Mouse (Mus musculus) urinary bladder, postnatal 36 days (tissue): ENCODE results near the gene Sept10.
"Not testable (repeated sequence)": the region's sequence is repeated elsewhere in the genome, so short reads cannot be mapped to it uniquely, and the experiment has no call there.

Experiments used
- DNase-seq, 2 experiments: peaks; one replicate each; pipeline ENCODE4 v3.0.0; 2022; ENCODE audit warnings: low spot score in 2 of 2, mixed read lengths in 1 of 2

The Sept10 gene

DNA sequence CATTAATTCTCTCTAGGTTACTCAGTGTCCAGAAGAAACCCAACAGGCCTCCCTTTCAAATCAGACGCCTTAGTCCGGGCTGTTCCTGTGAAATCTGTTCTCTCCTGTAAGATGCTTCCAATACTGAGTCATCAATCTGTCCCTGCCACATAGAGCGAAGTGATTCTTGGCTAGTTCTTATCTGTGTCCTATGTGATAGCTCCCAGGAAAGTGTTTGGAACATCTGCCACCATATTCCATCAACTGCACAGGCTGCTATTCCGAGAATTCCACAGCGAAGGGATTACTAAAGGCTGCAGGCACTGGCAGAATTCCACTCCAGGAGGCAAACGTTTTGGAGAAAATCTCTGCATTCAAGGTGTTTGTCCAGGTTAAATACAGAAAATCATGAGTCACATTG, 94.0 kb downstream of the Sept10 start:
- no peak for DNase-seq

DNA sequence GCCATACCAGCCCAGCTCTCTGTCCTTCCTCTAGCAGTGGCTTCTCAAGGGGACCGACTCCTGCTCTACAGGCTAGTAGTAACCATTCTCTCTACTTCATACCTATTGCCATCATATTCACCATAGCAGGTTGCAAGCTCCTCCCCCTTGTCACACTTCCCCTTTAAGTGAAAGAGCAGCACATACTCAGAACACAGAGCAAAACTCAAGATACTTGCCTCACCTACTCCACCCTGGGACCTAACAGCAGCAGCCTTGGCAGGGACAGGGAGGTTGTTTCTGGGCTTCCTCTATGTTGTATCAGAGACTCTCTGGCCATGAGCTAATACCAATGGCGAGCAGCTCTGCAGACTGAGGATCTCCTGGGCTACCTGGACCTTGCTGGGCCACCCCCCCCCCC, 96.2 kb downstream of the Sept10 start:
- no peak for DNase-seq

DNA sequence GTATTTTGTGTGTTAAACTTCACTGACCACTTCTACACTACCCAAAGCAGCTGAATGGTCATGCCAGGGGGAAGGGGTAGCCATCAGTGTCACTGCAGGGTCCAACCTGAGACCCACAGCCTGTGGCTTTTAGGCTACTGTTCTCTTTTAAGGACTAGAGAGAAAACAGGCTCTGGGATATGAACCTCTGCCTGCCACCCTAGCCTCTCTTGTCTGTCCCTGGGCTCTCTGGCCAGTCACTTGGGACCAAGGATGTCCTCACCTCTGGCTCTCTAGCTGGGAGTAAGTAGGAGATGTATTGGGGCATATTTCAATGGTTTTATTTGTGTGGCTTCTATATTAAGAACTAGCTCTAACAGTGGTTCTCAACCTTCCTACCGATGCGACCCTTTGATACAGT, 101.8 kb downstream of the Sept10 start:
- DNase-seq = no peak

DNA sequence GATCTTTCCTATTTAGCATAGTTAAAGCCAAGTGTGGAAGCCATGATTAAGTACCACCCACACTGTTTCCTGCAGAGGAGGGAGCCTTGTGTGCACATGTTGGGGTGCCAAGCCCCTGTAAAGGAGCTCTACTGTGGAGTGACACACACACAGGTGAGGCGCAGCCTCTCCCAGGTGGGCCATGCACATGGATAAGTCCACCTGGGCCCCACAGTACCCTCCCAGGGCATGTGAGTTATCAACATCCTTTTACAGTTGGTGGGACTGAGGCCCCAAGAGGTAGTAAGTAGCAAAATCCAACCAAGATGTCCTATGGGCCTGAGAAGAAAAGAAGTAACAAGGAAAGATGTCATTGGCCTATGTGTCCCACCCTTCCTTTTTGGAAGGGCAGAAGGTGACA, 102.6 kb downstream of the Sept10 start:
- DNase-seq = no peak

DNA sequence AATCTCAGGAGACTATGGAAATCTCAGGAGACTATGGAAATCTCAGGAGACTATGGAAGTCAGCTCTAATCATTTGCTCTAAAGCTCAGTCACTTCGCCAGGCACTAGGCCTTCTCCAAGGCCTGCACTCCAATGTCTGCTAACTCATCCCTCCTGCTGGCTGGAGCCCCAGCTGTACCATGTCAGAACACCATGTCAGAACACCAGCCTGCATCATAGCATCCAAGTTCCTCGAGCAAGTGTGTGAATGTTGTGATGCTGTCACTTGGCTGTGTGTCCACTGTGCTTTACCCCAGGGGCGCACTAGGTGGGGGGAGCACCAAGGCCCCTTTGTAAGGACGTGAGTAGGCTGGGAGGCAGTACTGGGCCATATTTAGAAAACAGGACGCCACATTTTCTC, 104.1 kb downstream of the Sept10 start:
- DNase-seq = no peak

DNA sequence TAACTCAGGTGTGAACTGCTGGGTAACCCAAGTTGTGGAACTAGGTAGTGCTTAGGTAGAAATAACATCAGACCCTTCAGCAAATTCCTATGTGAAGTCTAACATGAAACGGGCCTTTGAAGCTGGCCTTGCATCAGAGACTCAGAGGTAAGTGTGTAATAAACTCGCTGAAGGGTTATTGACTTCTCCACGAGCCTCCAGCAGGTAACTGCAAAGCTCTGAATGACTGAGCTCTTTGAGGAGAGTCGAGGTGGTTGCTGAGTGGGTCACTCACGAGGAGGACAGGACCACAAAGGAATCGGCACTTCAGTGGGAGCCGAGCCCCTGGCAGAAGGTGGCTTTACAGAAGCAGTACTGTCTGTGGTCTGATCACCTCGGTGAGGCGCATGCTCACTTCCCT, 105.3 kb downstream of the Sept10 start:
- no peak for DNase-seq

DNA sequence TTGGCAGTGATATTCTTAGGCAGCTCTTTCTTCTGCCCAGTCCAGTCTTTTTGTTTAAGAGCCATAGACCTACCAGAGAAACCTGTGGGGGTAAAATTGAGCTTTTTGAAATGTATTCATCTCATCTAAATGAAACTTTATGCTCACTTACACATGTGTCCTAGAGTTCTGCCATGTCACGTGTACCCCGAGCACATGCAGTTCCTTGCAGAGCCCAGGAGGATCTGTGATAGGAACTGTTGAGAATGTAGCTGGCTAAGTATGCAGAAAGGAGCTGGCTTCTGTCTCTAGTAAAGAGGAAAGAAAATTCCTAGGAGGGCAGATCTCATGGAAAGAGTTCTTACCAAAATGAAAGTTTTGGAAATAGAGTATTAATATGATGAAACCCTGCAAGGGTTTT, 106.0 kb downstream of the Sept10 start:
- no peak for DNase-seq

DNA sequence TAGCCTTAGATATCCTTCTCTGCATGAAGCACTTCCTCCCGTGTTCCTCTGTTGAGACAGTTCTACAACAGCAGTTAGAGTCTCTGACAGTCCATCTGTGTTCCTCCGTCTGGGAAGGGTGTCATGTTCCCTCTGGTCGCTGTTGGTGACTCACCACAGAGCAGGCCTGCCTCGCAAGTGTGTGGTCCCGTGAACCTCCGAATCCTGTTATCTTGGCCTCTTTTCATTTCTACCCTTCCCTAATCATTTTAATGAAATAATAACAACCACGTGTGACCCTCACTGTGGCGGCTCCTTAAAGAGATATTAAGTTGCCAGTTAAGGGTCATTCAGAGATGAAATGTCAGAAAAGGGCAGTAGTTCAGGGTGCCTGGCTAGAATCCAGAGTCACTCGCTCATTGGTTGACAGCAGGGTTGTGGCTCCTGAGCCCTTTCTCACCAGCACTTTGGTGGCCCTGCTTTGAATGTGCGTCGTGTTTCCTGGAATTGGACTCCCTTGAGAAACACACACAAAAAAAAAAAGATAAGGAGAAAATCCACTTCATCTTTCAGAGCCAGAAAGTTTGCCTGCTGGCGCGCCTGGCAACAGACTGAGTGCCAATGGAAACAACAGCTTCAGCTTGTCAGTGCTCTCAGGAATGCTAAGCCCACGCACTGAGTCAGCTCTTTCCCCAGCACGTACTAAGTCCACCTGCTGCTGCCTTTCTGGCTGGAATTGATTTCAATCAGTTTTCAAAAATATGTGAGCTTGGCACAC, 106.9 kb downstream of the Sept10 start:
- DNase-seq = peak in 1 of 2 experiments; percentile 14

DNA sequence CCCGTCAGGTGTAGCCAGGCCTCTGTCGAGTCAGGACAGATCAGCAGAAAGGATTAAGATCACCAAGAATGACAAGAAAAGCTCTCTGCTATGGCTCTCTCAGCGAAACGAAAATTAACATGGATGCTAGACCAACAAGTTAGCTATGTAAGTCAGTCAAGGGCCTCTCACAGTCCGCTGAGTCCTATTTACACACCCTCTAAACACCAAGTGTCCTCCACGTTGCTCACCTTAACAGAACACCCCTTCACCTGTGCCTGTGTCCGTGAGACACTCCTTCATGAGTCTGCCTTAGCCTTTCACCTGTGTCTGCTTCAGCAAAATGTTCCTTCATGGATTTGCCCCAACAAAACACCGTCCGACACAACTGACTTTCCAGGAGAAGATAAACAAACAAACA, 108.3 kb downstream of the Sept10 start:
- no peak for DNase-seq

DNA sequence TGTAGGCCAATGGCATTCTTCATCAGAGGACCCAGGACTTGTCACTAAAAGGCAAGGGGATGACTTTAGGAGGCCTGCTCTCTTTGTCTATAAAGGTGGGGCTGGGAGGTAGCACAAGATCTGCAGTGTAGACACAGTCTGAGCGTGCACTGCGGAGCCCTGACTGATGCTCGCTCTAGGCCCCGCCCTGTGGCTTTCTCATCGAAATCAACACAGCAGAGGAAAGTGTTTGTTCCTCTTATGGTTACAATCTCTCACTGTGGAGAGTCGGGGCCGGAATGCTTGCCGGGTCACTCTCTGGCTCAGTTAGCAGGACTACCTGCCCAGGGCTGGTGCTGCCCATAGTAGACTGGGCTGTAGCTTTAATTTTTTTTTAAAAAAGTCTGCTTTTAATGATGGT, 108.9 kb downstream of the Sept10 start:
- DNase-seq = no peak

DNA sequence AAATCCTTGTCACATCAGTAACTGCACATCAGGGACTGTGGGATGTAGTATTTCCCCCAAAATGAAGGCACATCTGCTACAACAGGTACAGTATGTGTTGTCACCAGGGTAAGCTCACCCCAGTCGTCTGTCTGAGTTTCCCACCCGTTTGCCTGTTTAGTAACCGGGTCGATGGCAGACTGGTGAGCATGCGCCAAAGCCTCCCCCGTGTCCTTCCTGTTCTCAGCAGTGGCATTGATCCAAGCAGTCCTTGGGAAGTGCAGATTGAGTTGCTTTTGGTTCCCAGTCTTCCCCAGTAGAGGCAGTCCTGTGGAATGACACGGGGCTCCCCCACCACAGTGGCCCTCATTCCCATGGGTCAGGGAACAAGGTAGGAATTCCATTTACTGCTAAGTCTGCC, 111.3 kb downstream of the Sept10 start:
- no peak for DNase-seq

DNA sequence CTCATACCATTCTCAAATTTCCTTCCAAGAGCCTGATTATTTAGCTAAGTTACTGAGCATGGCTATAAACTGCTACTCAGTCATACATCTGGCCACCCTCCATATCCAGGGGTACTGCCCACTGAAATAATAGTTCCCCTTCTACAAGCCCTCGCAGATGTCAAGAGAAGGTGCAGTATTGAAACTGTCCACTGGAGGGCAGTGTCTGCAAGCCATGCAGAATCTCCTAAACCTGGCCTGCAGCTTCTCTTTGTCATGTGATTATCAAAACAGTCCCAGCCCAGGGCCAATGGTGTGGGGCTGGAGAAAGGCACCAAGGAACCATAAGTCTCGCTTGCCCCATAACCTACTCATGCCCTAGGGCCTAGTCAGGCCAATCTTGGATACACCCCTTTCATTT, 112.6 kb downstream of the Sept10 start:
- DNase-seq = peak; percentile 62 to 67

DNA sequence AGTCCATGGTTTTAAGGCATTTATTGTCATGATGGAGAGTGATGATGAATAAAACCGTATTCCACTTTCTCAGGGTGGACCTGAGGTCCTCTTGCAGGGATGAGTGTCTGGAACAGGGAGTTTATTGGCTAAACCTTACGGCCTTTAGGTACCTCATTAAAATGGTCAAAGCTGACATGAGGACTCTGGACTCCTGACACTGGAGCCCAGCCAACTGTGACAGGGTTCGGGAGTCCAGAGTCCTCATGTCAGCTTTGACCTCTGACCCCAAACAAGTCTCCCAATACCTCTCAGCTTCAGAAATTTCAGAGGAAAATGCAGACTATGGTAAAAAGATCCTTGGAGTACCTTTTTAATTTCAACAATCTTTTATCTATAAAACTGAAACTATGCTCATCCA, 115.0 kb downstream of the Sept10 start:
- no peak for DNase-seq

DNA sequence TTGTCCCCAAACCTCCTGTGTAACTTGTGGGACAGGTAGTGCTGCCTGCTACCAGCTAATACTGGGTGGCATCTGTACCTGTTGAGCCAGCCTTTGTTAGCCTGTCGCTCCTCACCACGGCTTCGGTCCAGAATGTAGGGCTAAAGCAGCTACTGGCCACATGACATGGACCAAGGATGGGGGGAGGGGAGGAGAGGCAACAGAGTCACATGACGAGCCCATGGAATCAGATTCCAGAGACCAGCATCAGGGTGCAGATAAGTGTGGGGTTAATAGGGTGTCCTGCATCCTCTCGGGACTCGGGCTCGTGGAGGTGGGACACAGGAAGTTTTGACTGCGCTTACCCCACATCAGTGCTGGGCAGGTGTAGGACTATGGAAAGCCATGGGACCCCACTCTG, 115.8 kb downstream of the Sept10 start:
- peak in 1 of 2 experiments; percentile 31 for DNase-seq

DNA sequence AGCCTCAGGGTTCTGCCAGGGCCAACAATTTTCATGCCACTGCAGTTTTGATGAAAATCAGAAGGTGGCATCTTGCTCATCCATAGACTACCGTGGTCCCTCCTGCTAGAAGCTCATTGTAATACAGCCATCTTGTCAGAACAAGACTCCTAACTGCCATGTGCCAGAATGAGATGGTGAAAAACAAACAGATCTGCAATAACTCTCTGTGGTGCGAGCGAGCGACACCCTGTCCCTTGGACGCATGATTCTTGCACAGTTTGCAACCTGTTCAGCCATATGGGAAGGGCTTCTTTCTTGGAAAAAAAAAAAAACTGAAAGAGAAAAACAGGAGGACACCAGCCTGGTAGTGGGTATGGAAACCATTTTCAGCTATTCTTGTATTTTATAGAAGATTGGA, 117.0 kb downstream of the Sept10 start:
- no peak for DNase-seq

DNA sequence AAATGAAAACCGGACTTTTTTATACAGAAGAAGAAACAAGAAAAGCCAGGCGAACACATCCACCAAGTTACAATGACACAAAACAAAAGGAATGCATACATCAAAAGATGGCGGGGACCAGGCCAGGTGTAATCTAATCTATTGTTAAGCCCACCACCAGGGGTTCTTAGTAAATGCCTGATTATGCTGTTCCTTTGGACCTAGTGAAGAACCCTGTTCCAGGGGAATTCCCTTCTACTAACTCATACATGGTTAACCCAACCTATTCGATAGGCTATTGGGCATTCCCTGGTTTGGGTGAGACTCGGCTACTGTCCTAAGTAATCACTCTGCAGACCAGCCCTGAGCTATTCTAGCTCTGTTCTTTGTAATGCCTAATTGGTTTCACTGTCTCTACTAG, 118.6 kb downstream of the Sept10 start:
- not testable (repeated sequence) for DNase-seq

DNA sequence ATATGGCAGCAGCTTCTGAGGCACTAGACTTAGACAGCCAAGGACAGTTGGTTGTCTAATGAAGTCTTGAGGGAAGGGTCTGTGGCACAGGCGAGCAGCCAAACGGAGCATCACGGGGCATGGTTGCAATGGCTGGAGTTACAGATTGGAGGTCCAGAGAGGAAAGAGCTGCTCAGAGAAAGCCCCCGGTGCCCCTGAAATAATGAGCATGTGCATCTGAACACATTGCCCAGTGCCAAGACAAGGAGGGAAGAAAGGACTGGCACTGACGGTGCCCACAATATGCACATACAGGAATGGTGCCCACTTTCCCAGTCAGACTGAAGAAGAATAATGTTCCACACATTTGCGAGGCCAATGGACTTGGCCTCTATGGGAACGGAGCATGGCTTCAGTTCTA, 129.7 kb downstream of the Sept10 start:
- DNase-seq = no peak
